Mouse (Mus musculus) stomach, embryonic 16.5 days (tissue): ENCODE data around the gene Gm11096. TPM values are rescaled to one million over a fixed set of nuclear protein-coding genes. Genes with fewer than 3 reads are reported as not detected.

Experiments
- ATAC-seq: fragments of 200-750 bp; cut with Nextera tagmentation; 2 replicates; pipeline ENCODE4 v1.8.0; 2017; ENCODE audit warnings: moderate number of reproducible peaks, moderate TSS enrichment; ENCODE audit not compliant: insufficient read depth, low FRiP score
- H3K27ac ChIP-seq: fragments of 300-500 bp; sonication (generic); 2 replicates; pipeline ENCODE4 v1.5.1; 2014; ENCODE audit warnings: low read length
- H3K27me3 ChIP-seq: fragments of 300-500 bp; sonication (generic); 2 replicates; pipeline ENCODE4 v1.6.1; 2014; ENCODE audit warnings: low read length, control low read depth, mixed read lengths; ENCODE audit not compliant: control insufficient read depth, insufficient read depth
- H3K36me3 ChIP-seq: fragments of 300-500 bp; sonication (generic); 2 replicates; pipeline ENCODE4 v1.6.1; 2014; ENCODE audit warnings: low read length; ENCODE audit not compliant: control insufficient read depth, insufficient read depth
- H3K4me1 ChIP-seq: fragments of 300-500 bp; sonication (generic); 2 replicates; pipeline ENCODE4 v1.6.1; 2014; ENCODE audit warnings: low read length, control low read depth, mixed read lengths; ENCODE audit not compliant: control insufficient read depth, insufficient read depth
- H3K4me2 ChIP-seq: fragments of 300-500 bp; sonication (generic); 2 replicates; pipeline ENCODE4 v1.6.1; 2014; ENCODE audit warnings: low read depth, low read length, mixed read lengths
- H3K4me3 ChIP-seq: fragments of 300-500 bp; sonication (generic); replicated peaks from 2 replicates; pipeline ENCODE4 v1.5.1; 2014; ENCODE audit warnings: mild to moderate bottlenecking, low read length
- H3K9ac ChIP-seq: fragments of 300-500 bp; sonication (generic); 2 replicates; pipeline ENCODE4 v1.6.1; 2014; ENCODE audit warnings: low read length
- H3K9me3 ChIP-seq: fragments of 300-500 bp; sonication (generic); replicated peaks from 2 replicates; pipeline ENCODE4 v1.6.1; 2016; ENCODE audit warnings: low read length, control low read depth; ENCODE audit not compliant: control insufficient read depth
- WGBS: fragments of 180-500 bp; shearing (Covaris S2); extraction: QIAGEN DNeasy Blood & Tissue Kit; methylation state at CpG from one replicate; pipeline ENCODE4 v1.1.7; 2014; 5-methylcytosine and 5-hydroxymethylcytosine counted together
- polyA plus RNA-seq: library from polyadenylated mRNA; unstranded; fragments of >200 nt; fragmentation: Nextera tagmentation; extraction: Ambion mirVana; gene quantifications from 2 replicates; pipeline ENCODE4 v1.2.1, GENCODE M21; 2015

Gene Gm11096
- polyA plus RNA-seq, 1 experiment from 2014 or later, result not detected

DNA sequence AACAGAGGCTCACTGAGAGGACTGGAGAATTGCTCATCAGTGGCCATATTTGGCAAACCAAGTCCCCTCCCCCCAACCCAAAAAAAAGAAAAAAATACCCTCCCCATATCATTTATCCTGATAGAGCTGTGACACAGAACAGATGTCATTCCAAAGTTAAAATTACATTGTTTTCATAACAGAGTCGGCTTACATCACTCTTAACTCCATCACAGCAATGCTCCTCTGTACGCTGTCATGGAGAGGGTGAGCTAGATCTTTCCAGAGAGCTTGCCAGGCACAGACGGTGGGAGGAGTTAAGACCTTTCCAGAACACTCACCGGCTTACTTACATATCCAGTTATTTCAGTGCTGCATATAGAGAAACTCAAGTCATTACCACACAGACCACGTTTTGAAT lies 27.4 kb downstream of the Gm11096 start:
- Histone ChIP-seq H3K4me1 (0 out of 2 replicates have a peak, but pooled peaks cover 7% of the 10 kb centered on the region), H3K27me3 (no peaks in the 10 kb centered on the region), H3K4me3 (no peak overlapping the region), H3K9me3 (no peaks in the 10 kb centered on the region), H3K36me3 (no peaks in the 10 kb centered on the region), H3K27ac (0 out of 2 replicates have a peak overlapping the region, but pooled peaks have one; percentile 62), H3K9ac (no peak overlapping the region), H3K4me2 (no peak overlapping the region)
- 34% methylated on average over 5 of the region's 5 CpGs for WGBS
- ATAC-seq, result peak; percentile 86; the same call in 1 of the 2 replicates

- no peak for ATAC-seq
- 66% methylated on average over 3 of the region's 3 CpGs for WGBS
These were observed 31.8 kb downstream of the Gm11096 start for GRCm38 (mm10) chr17:81473363-81473762.

DNA sequence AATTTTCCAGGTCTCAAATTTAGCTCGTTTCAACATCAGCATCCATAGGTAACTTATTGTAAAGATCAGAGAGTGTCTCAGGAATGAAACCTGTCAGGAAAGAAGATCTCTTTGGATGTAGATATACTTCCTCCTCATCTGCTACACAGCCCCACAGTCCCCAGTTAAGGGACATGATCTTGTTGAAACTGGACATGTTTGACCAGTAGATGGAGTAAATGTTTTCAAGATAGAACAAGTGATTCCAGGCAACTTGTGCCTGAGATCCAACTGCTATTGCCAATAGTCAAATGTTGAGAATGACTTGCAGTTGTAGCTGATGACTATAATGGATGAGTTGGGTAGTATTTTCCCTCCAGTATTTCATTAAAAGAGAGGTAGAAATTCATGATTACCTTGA lies 35.9 kb downstream of the Gm11096 start:
- no peak for ATAC-seq
- Histone ChIP-seq H3K4me3 (no peak overlapping the region), H3K27me3 (no peaks in the 10 kb centered on the region), H3K27ac (no peak overlapping the region), H3K9me3 (no peaks in the 10 kb centered on the region), H3K4me1 (peaks cover 11% of the 10 kb centered on the region), H3K36me3 (no peaks in the 10 kb centered on the region), H3K9ac (no peak overlapping the region), H3K4me2 (no peak overlapping the region)
- WGBS, result 72% methylated on average over 1 of the region's 1 CpGs

More at GRCm38 (mm10) chr17:81473363-81473762, 31.8 kb downstream of the Gm11096 start:
- no peak overlapping the region for H3K4me3 ChIP-seq
- H3K27ac ChIP-seq, result no peak overlapping the region
- no peaks in the 10 kb centered on the region for H3K9me3 ChIP-seq
- H3K36me3 ChIP-seq, result no peaks in the 10 kb centered on the region
- 0 out of 2 replicates have a peak, but pooled peaks cover 7% of the 10 kb centered on the region for H3K4me1 ChIP-seq
- no peaks in the 10 kb centered on the region for H3K27me3 ChIP-seq
- no peak overlapping the region for H3K9ac ChIP-seq
- no peak overlapping the region for H3K4me2 ChIP-seq

DNA sequence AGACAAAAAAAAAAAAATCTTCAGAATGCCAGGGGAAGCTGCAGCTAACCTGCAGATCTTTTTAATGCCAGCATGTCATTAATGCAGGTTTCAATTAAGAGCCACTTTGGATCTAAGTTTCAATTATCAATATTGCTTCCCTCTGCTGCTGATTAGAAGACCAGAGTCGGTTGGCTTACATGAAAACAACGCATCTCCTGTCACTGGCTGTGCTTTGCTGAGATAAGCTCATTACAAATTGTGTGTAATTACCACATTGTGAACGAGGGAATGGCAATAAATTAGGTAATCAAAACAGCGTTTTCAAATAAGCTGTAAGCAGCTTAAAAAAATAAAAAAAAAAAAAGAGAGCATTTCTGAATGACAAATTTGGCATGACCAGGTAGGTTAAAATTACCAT lies 38.2 kb downstream of the Gm11096 start:
- Histone ChIP-seq H3K36me3 (no peaks in the 10 kb centered on the region), H3K9me3 (no peaks in the 10 kb centered on the region), H3K4me1 (peaks cover 11% of the 10 kb centered on the region), H3K27me3 (no peaks in the 10 kb centered on the region), H3K9ac (no peak overlapping the region), H3K4me2 (no peak overlapping the region), H3K27ac (no peak overlapping the region), H3K4me3 (no peak overlapping the region)
- no peak for ATAC-seq
- WGBS, result 60% methylated on average over 4 of the region's 4 CpGs

DNA sequence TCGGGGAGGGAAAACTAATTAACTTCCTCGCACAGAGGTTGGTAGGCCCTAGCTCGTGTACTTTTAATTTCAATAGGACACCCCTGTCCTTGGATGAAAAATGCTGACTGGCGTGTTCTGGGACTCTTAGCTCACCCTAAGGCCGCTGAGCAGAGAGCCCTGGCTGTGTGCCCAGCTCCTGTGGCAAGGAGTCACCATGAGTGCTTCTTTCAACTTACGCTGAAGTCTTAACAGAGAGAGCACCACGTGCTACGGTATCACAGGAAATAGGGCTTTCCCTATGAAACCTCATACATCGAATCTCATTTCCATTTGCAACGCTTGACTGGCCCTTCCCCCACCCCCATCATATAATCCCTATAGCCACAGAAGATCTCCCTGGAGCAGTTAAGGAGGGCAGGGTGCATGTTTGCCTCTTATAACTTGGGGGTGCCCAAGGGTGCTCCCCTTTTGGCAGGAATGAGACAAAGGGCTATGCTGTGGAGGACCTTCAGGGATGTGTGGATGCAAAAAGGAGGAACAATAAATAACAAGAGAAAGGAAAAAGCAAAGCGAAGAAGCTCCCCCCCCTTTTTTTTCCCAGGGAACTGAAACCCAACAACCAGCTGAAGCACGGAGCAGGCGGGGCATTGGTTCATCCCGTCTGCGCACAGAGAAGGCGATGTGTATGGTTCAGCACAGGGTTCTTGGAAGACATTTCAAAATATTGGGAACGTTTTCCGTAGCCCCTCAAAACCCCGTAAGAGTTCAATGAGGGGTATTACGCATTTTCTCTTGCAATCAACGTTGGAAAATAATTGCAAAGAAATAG lies 39.0 kb downstream of the Gm11096 start:
- no peaks in the 10 kb centered on the region for H3K36me3 ChIP-seq
- 68% methylated on average over 21 of the region's 21 CpGs for WGBS
- H3K9ac ChIP-seq, result no peak overlapping the region
- ATAC-seq, result peak; percentile 64; the same call in 1 of the 2 replicates
- H3K27me3 ChIP-seq, result no peaks in the 10 kb centered on the region
- no peak overlapping the region for H3K4me2 ChIP-seq
- H3K27ac ChIP-seq, result no peak overlapping the region; the same call in 1 of the 2 replicates
- peaks cover 11% of the 10 kb centered on the region for H3K4me1 ChIP-seq
- no peak overlapping the region for H3K4me3 ChIP-seq
- no peaks in the 10 kb centered on the region for H3K9me3 ChIP-seq

GRCm38 (mm10) chr17:81481843-81482490 lies 40.4 kb downstream of the Gm11096 start:
- ATAC-seq, result no peak
- H3K4me2 ChIP-seq, result no peak overlapping the region
- no peak overlapping the region for H3K4me3 ChIP-seq
- no peak overlapping the region for H3K9ac ChIP-seq
- no peaks in the 10 kb centered on the region for H3K36me3 ChIP-seq
- no peaks in the 10 kb centered on the region for H3K9me3 ChIP-seq
- H3K27me3 ChIP-seq, result no peaks in the 10 kb centered on the region
- no peak overlapping the region for H3K27ac ChIP-seq
- WGBS, result 83% methylated on average over 11 of the region's 11 CpGs
- peaks cover 11% of the 10 kb centered on the region for H3K4me1 ChIP-seq

GRCm38 (mm10) chr17:81486388-81486787 lies 44.8 kb downstream of the Gm11096 start:
- no peak for ATAC-seq
- no peaks in the 10 kb centered on the region for H3K27me3 ChIP-seq
- H3K4me1 ChIP-seq, result no peaks in the 10 kb centered on the region
- no peak overlapping the region for H3K27ac ChIP-seq
- H3K9me3 ChIP-seq, result no peaks in the 10 kb centered on the region
- no peaks in the 10 kb centered on the region for H3K36me3 ChIP-seq
- WGBS, result 82% methylated on average over 1 of the region's 1 CpGs
- no peak overlapping the region for H3K4me3 ChIP-seq
- H3K4me2 ChIP-seq, result no peak overlapping the region
- H3K9ac ChIP-seq, result no peak overlapping the region
